Mouse (Mus musculus) E14TG2a.4 (cell line): ENCODE measurements around the gene D130043K22Rik.

ENCODE experiments used
- CTCF ChIP-seq: conservative IDR thresholded peaks from 2 replicates; pipeline ENCODE4 v1.5.1; 2014; ENCODE audit warnings: low read length
- NANOG ChIP-seq: IDR thresholded peaks from 2 replicates; pipeline ENCODE4 v1.6.1; 2014; ENCODE audit warnings: borderline replicate concordance, low read length, mixed read lengths
- POU5F1 ChIP-seq: IDR thresholded peaks from 2 replicates; pipeline ENCODE4 v1.6.1; 2014; ENCODE audit warnings: low read length, borderline replicate concordance

- TF ChIP-seq CTCF (peak; percentile 58), NANOG (no peak), POU5F1 (no peak)
Measured at GRCm38 (mm10) chr13:24862520-24862919, 17.6 kb downstream of the D130043K22Rik start.
